Mouse (Mus musculus): ENCODE results near the gene Kremen2.
A peak's percentile ranks its signal among the peaks of the same experiment; 100 is the strongest.

Gene Kremen2

GRCm38 (mm10) chr17:23737493-23738445, 7.9 kb downstream of the Kremen2 start:
- DNase-seq (ENCODE audit: extremely low spot score, low spot score), result no peak

GRCm38 (mm10) chr17:23734341-23734740, 11.3 kb downstream of the Kremen2 start:
- no peak for DNase-seq (ENCODE audit: extremely low spot score, low spot score)

- DNase-seq (ENCODE audit: extremely low spot score, low spot score), result no peak
Measured at GRCm38 (mm10) chr17:23730441-23730840, 15.2 kb downstream of the Kremen2 start.

GRCm38 (mm10) chr17:23726758-23727142, 18.9 kb downstream of the Kremen2 start:
- peak; percentile 80 for DNase-seq (ENCODE audit: extremely low spot score, low spot score)

GRCm38 (mm10) chr17:23725999-23726757, 19.5 kb downstream of the Kremen2 start, which contains the start of gene Pkmyt1:
TSS of gene Pkmyt1 (plus strand) at chr17:23726336.
- DNase-seq (ENCODE audit: extremely low spot score, low spot score), result peak; percentile 92

- no peak for DNase-seq (ENCODE audit: extremely low spot score, low spot score)
Measured at GRCm38 (mm10) chr17:23725477-23725876, 20.2 kb downstream of the Kremen2 start.

GRCm38 (mm10) chr17:23722376-23723125, 23.1 kb downstream of the Kremen2 start, which contains the start of gene 1520401A03Rik:
TSS of gene 1520401A03Rik (minus strand) at chr17:23722783.
- DNase-seq (ENCODE audit: extremely low spot score, low spot score), result no peak

GRCm38 (mm10) chr17:23721886-23722285, 23.7 kb downstream of the Kremen2 start:
- DNase-seq (ENCODE audit: extremely low spot score, low spot score), result no peak

GRCm38 (mm10) chr17:23719455-23719854, 26.2 kb downstream of the Kremen2 start:
- DNase-seq (ENCODE audit: extremely low spot score, low spot score), result no peak

- DNase-seq (ENCODE audit: extremely low spot score, low spot score), result no peak
Measured at GRCm38 (mm10) chr17:23717003-23717402, 28.6 kb downstream of the Kremen2 start.

- peak; percentile 85 for DNase-seq (ENCODE audit: extremely low spot score, low spot score)
Measured at GRCm38 (mm10) chr17:23706212-23706611, 39.4 kb downstream of the Kremen2 start.

- no peak for DNase-seq (ENCODE audit: extremely low spot score, low spot score)
Measured at GRCm38 (mm10) chr17:23705525-23706104, 40.0 kb downstream of the Kremen2 start.

- DNase-seq (ENCODE audit: extremely low spot score, low spot score), result no peak
Measured at GRCm38 (mm10) chr17:23704741-23705140, 40.9 kb downstream of the Kremen2 start.

GRCm38 (mm10) chr17:23703301-23703700, 42.3 kb downstream of the Kremen2 start:
- DNase-seq (ENCODE audit: extremely low spot score, low spot score), result no peak

- peak; percentile 84 for DNase-seq (ENCODE audit: extremely low spot score, low spot score)
Measured at GRCm38 (mm10) chr17:23700079-23700478, 45.6 kb downstream of the Kremen2 start.

- peak; percentile 54 for DNase-seq (ENCODE audit: extremely low spot score, low spot score)
Measured at GRCm38 (mm10) chr17:23699131-23700077, 46.2 kb downstream of the Kremen2 start.

- DNase-seq (ENCODE audit: extremely low spot score, low spot score), result no peak
Measured at GRCm38 (mm10) chr17:23695801-23696200, 49.8 kb downstream of the Kremen2 start.

GRCm38 (mm10) chr17:23694491-23694890, 51.1 kb downstream of the Kremen2 start:
- DNase-seq (ENCODE audit: extremely low spot score, low spot score), result no peak
